Comparison of ENCODE assay signal across 8 mouse cellular contexts in the genomic region with DNA sequence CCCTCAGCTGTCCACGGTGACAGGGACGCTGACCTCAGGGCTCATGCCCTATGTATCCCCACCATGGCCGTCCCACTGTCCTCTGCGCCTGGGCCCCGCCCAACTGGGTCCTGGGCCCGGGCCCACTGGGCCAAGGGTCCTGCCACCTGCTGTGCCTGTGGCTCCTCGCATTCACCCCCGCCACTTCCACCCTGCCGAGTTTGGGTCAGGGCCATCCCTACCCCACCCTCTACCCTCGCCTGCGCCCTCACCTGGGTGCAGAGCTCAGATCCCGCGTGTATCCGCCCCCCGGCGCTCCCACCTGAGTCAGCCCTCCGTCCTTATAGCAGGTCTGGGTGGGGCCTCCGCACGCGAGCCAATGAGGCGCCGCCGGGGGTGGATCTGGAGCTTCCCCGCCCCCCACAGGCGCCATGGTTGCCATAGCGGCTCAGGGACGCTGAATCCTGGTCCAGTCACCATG. TPM values are rescaled to one million over a fixed set of nuclear protein-coding genes. Genes with fewer than 3 reads are reported as not detected.
DNase-seq lines count a peak whose midpoint lies in the region; ATAC-seq and TF ChIP-seq lines count a peak whose summit lies in the region.

A gene (minus strand): TSS at position 346 of the 460 bp plus-strand sequence.

- TF ChIP-seq CTCF in cerebellum, adult 2 months (IDR thresholded peaks at IDR 0.05; ENCODE audit: borderline replicate concordance, insufficient read depth, low read depth, low read length), result no peak

- no peak for TF ChIP-seq POLR2A in cerebellum, adult 2 months (IDR thresholded peaks at IDR 0.05; ENCODE audit: borderline replicate concordance, insufficient read depth, low read length)

- no peaks in the 10 kb centered on the region for H3K27me3 ChIP-seq in cerebellum, adult 2 months (ENCODE audit: control insufficient read depth, insufficient read depth, low read length)
- peaks cover 74% of the 10 kb centered on the region for H3K27me3 ChIP-seq in limb, embryonic 10.5 days (ENCODE audit: low read depth, poor library complexity, severe bottlenecking)

- WGBS in cerebellum, adult 2 months, result 2% methylated on average over 27 of the region's 27 CpGs
- under 1% methylated on average over 27 of the region's 27 CpGs for WGBS in limb, embryonic 10.5 days

- ATAC-seq in hematopoietic stem cell, adult 5-6 weeks (replicated peaks in 1 of 2; ENCODE audit: insufficient read depth in 1 of 2, low FRiP score in 2 of 2, low TSS enrichment in 1 of 2, low read depth in 1 of 2, poor library complexity in 2 of 2, severe bottlenecking in 2 of 2), result peak; percentile 32 to 35; a peak in 3 of 4 replicates
- peak; percentile 52 for ATAC-seq in megakaryocyte progenitor cell, adult 5-6 weeks (replicated peaks; ENCODE audit: poor library complexity)

- H3K36me3 ChIP-seq in limb, embryonic 10.5 days, result no peaks in the 10 kb centered on the region

- H3K9me3 ChIP-seq in limb, embryonic 10.5 days (replicated peaks), result 0 out of 2 replicates have a peak, but pooled peaks cover 3% of the 10 kb centered on the region

- peaks cover 7% of the 10 kb centered on the region for H3K4me1 ChIP-seq in cerebellum, adult 2 months (ENCODE audit: control insufficient read depth, insufficient read depth, low read length)
- H3K4me1 ChIP-seq in limb, embryonic 10.5 days, result peaks cover 22% of the 10 kb centered on the region

- H3K27ac ChIP-seq in cerebellum, adult 2 months (ENCODE audit: insufficient read depth, low read length), result no peak within 1 kb of the TSS
- 0 out of 2 replicates have a peak within 1 kb of the TSS, but pooled peaks have one; percentile 16 for H3K27ac ChIP-seq in limb, embryonic 10.5 days

- no peak within 1 kb of the TSS for H3K4me3 ChIP-seq in cerebellum, adult 2 months (replicated peaks; ENCODE audit: insufficient read depth, low read depth, low read length)
- peak within 1 kb of the TSS; percentile 48 for H3K4me3 ChIP-seq in limb, embryonic 10.5 days

- peak; percentile 34 to 43 for DNase-seq in cerebellum, adult 2 months
- DNase-seq in cerebellum, adult 9-10 months, result no peak
- peak; percentile 52 for DNase-seq in brain, adult 2 months (ENCODE audit: low read depth, low spot score)
- DNase-seq in gastrocnemius, adult 18-20 months (ENCODE audit: low spot score), result peak; percentile 77
- DNase-seq in limb, embryonic 10.5 days (ENCODE audit: low spot score), result peak; percentile 77
- DNase-seq in testis, postnatal 10 days (ENCODE audit: low spot score), result peak; percentile 83

RNA-seq across cellular contexts. Expression of the gene that starts here (rescaled TPM):
- polyA plus RNA-seq in cerebellum, adult 2 months (2012; rRNA removed), result 0.38 and 0.54 TPM in 2 replicates
- 10 to 100 TPM; 22.5 to 29.0 TPM for total RNA-seq in gastrocnemius, adult 18-20 months (2021)
- total RNA-seq in hematopoietic stem cell, adult 5-6 weeks (2017), result not detected in 2 replicates
- 0.21 and 0.36 TPM in 2 replicates for polyA plus RNA-seq in limb, embryonic 10.5 days (2016; fragmentation: Nextera tagmentation; extraction: Ambion mirVana)
- total RNA-seq in megakaryocyte progenitor cell, adult 5-6 weeks (2015), result 0.17 TPM in 1 of 2 replicates, not detected in the other
- total RNA-seq in megakaryocyte progenitor cell, adult 5-6 weeks (2017), result 0.14 TPM in 1 of 2 replicates, not detected in the other

Comparison
In these comparisons a context has a peak if more than half of its experiments do, and no peak if none do; other contexts are left out.
1. RNA of the gene that starts here (total RNA-seq): 22.5 to 29.0 TPM in gastrocnemius, adult 18-20 months; not detected in hematopoietic stem cell, adult 5-6 weeks and 0.14 to 0.17 TPM in megakaryocyte progenitor cell, adult 5-6 weeks; every median in the first group is over 10 times any median in the second.
2. Peak in DNase-seq in cerebellum, adult 2 months; RNA of the gene not detected or under 1 TPM.
3. Peak in ATAC-seq in hematopoietic stem cell, adult 5-6 weeks; RNA of the gene not detected or under 1 TPM.
4. Peak in DNase-seq, H3K4me3 ChIP-seq and H3K27ac ChIP-seq in limb, embryonic 10.5 days; RNA of the gene not detected or under 1 TPM.
5. Peak in ATAC-seq in megakaryocyte progenitor cell, adult 5-6 weeks; RNA of the gene not detected or under 1 TPM.